Mouse (Mus musculus) embryo, embryonic 9.5 days (tissue): ENCODE data around the gene Olfr353.

ENCODE experiments used
- DNase-seq: peaks from one replicate; pipeline ENCODE4 v3.0.0-alpha.2; 2017; ENCODE audit errors: extremely low spot score

Gene Olfr353

DNA sequence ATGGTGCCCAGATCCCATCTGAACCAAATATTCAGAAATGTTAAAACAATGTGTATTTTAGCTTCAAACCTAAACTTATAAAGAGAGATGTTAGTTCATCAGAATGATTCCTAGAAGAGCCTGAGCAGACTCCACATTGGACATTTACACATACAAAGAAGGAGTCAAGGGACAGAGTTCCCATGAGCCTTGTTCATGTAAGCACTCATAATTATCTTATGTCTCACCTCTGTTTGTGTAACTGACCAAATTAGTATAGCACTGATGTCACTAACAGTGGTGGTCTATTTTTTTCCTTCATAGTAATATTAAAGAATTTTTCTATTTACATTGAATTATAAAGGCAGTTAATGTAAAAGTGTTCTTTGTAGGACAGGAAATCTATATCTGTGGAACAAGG lies at the start of gene Olfr353:
Gene Olfr353 (minus strand): TSS at position 101 of the 400 bp plus-strand sequence.
- DNase-seq = no peak

DNA sequence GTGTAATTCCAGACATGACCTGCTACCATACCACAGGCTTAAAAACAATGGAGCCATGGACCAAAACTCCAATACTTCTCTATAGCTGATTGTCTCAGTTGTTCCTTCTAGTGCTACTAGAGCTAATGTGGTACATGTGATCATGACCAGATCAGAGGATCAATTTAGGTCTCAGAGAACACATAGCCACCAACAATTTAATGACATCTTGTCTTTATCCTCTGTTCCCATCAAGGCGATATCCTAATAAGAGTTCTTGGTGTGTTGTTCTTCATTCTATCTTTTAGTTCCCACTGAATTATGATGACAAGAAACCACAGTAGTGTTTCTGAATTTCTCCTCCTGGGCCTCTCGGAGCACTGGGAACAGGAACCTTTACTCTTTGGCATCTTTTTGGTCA lies 44.1 kb upstream of the Olfr353 start, which contains the start of gene Olfr356:
Gene Olfr356 (plus strand): TSS at position 301 of the 400 bp plus-strand sequence.
- no peak for DNase-seq

DNA sequence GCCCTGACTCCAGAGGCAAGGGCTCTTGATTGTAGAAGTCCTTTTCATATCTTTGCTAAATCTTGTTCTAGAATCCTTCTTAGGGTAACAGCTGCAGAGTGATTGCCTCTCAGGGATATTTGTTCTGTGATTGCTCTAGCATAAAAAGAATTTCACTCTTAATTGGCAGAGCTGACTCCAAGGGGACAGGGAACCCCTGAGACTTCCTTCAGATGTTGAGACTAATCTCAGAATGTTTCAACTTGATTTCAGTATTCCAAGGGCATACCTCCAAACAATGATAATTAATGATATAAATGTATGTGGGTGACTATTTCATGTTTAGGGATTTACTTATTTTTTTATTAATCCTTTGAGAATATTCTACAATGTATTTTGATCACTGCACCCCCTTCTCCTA lies 36.1 kb upstream of the Olfr353 start, which contains the start of gene Olfr355:
Gene Olfr355 (minus strand): TSS at position 101 of the 400 bp plus-strand sequence.
- DNase-seq = no peak

DNA sequence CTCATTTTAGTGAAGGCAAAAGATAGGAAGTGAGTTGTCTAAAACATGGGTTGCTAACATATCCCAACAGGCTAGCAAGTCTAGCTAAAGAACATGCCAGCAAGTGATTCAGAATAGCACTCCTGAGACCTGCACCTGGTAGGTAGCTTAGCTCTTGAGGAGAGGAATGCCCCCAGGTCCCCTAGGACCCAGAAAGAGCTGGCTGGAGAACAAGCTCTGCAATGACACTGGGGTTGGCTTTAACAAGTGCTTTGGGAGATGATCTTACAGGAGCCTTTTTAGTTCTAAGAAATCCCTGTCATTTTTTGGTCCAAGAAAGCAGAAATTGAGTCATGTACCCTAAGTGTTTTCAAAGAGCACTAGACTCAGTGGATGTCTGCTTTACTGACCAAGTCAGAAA lies 12.6 kb upstream of the Olfr353 start, which contains the start of gene Olfr354:
Gene Olfr354 (plus strand): TSS at position 301 of the 400 bp plus-strand sequence.
- DNase-seq = no peak

DNA sequence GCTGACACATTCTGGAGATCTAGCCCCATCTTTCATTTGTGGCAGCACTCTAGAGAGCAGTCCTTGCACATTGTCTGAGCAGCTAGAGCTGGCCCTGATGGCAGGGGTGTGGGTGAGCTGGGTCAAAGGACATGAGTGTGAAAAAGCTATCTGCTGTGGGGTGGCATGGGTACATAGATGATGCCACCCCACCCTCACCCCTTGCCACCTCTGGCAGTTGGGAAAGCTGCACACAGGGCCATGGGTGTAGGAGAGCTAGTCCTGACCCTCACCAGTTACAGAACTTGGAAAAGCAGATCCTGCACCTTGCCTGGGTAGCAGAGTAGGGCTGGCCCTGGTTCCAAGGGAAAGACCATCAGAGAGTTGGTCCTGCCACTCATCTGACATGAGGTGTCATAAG lies 4.4 kb upstream of the Olfr353 start:
- no peak for DNase-seq

DNA sequence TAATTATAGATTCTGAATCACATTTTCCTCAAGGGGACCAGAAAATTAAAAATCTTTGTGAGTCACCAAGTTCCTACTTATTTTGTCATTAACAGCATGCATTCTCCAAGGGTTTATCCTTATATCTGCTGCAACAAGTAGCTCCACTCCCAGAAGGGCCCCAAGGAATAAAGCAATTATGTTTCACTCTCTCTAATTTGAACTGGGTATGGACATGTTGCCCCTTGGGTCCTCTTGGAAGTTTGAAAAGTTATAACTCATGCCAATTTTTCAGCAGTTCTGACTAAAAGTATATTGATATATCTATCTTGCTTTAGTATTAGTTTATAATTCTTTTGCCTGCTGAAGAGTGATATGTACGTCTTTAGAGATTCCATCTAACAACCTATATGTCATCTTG lies 24.6 kb downstream of the Olfr353 start, which contains the start of gene Olfr352:
Gene Olfr352 (plus strand): TSS at position 301 of the 400 bp plus-strand sequence.
- DNase-seq = no peak

DNA sequence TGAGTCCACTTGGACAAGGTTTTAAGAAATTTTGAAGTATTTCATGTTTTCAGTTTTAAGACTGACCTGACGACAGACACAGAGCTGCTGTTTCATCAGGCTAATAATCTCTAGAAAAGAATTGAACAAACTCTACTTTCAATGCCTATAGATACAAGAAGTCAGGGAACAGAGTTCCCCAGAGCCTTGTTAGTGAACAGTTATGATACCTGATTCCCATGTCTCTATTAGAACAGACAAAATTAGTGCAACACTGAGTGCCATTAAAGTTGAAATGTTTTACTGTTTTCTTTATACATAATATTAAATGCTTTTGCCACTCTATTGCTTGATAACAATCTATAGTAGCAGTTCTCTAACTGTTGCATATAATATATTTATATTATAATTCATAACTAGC lies 30.2 kb downstream of the Olfr353 start, which contains the start of gene Olfr351:
Gene Olfr351 (minus strand): TSS at position 101 of the 400 bp plus-strand sequence.
- no peak for DNase-seq

DNA sequence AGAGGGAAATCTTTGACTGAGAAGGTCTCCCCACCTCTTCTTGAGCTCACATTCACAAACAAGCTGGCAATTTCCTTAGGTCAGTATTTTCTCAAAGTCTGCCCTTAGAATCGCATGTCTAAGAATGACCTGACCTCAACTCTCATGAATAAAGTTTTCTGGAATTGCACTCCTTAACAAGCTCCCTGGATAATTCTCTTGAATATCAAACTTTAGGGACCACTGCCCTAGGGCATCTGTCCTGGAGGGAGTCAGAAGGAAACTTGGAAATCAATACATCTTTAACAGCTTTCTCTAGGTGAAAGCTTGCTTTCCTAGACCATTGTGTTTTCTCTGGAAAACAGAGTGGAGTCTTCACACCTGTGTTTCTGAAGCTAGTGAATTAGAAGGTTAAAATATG lies 46.7 kb downstream of the Olfr353 start, which contains the start of gene Olfr350:
Gene Olfr350 (plus strand): TSS at position 301 of the 400 bp plus-strand sequence.
- no peak for DNase-seq
